In the genomic region with DNA sequence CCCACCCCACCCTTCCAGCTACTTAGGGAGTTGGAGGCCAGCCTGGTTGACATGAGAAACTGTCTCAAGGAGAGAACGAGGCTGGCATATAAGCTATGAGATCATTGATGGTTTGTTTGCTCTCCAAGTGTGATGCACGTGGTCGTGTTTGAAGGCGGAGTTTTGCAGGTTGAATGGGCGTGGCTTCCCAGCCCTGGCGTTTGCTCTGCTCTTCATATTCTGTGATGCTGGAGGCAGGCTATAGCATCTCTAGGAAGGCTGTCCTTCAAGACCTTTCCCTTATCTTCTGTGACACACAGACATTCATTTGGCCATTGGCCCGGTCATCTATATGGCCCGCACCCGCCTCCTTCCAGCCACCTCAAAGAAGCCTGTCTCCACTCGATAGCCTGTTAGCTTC, we compare ENCODE assay signal across 20 mouse cellular contexts. TPM values are rescaled to one million over a fixed set of nuclear protein-coding genes. Genes with fewer than 3 reads are reported as not detected.
DNase-seq lines count a peak whose midpoint lies in the region; ATAC-seq and TF ChIP-seq lines count a peak whose summit lies in the region.
"Had no signal": no experiment of that assay in that cellular context is flagged by ENCODE, and none has a peak within 500 bp of the region (broad histone marks: within the 10 kb centered on the region; RNA-seq: fewer than 3 reads in every experiment).

No protein-coding gene starts in this region.

- H3K27ac ChIP-seq in liver, postnatal 0 days (ENCODE audit: low read depth): no peak overlapping the region
- no peak overlapping the region for H3K27ac ChIP-seq in intestine, embryonic 16.5 days (ENCODE audit: low read length)
- H3K27ac ChIP-seq in stomach, postnatal 0 days (replicated peaks): no peak overlapping the region
- H3K27ac ChIP-seq: embryonic facial prominence, embryonic 10.5 days; forebrain, embryonic 15.5 days; hindbrain, embryonic 12.5 days had no signal

- DNase-seq in liver, postnatal 0 days: no peak
- no peak for DNase-seq in liver
- DNase-seq in stomach, postnatal 0 days (ENCODE audit: low spot score): peak; percentile 59
- DNase-seq in gastrocnemius, postnatal 10 days: no peak
- no peak for DNase-seq in urinary bladder, postnatal 25 days (ENCODE audit: low spot score)
- DNase-seq: adrenal gland, postnatal 25 days; cerebellum, adult 18-20 months; cerebellum, adult 9-11 months; cerebellum, postnatal 36 days; heart, adult 18-20 months had no signal

- H3K4me3 ChIP-seq in liver, postnatal 0 days (ENCODE audit: low read depth, low read length): no peak overlapping the region
- no peak overlapping the region for H3K4me3 ChIP-seq in intestine, embryonic 16.5 days (ENCODE audit: low read length)
- no peak overlapping the region for H3K4me3 ChIP-seq in stomach, postnatal 0 days (ENCODE audit: low read depth, low read length)
- H3K4me3 ChIP-seq: embryonic facial prominence, embryonic 10.5 days; erythroblast, embryonic 14.5 days; forebrain, embryonic 15.5 days; hindbrain, embryonic 12.5 days had no signal

- H3K4me2 ChIP-seq in liver, postnatal 0 days (ENCODE audit: low read depth, low read length): no peak overlapping the region
- no peak overlapping the region for H3K4me2 ChIP-seq in intestine, embryonic 16.5 days (ENCODE audit: low read depth, low read length)
- H3K4me2 ChIP-seq in stomach, postnatal 0 days (replicated peaks; ENCODE audit: low read depth): no peak overlapping the region
- H3K4me2 ChIP-seq: forebrain, embryonic 15.5 days; hindbrain, embryonic 12.5 days had no signal

- H3K27me3 ChIP-seq in liver, postnatal 0 days (ENCODE audit: insufficient read depth, low read length): no peaks in the 10 kb centered on the region
- H3K27me3 ChIP-seq in intestine, embryonic 16.5 days (replicated peaks; ENCODE audit: control insufficient read depth, insufficient read depth, low read length): no peaks in the 10 kb centered on the region
- H3K27me3 ChIP-seq in stomach, postnatal 0 days (ENCODE audit: control insufficient read depth, insufficient read depth, low read length): no peaks in the 10 kb centered on the region
- H3K27me3 ChIP-seq: CH12.LX; forebrain, embryonic 15.5 days; hindbrain, embryonic 12.5 days; Patski had no signal

- H3K9ac ChIP-seq in liver, postnatal 0 days (replicated peaks): no peak overlapping the region
- no peak overlapping the region for H3K9ac ChIP-seq in intestine, embryonic 16.5 days (ENCODE audit: low read depth, low read length)
- no peak overlapping the region for H3K9ac ChIP-seq in stomach, postnatal 0 days (ENCODE audit: low read length)
- H3K9ac ChIP-seq: forebrain, embryonic 15.5 days; hindbrain, embryonic 12.5 days had no signal

- H3K4me1 ChIP-seq in liver, postnatal 0 days (ENCODE audit: insufficient read depth): peaks cover under 1% of the 10 kb centered on the region; the same call in 1 of the 2 replicates
- H3K4me1 ChIP-seq in intestine, embryonic 16.5 days (ENCODE audit: control insufficient read depth, insufficient read depth, low read length): peaks cover 21% of the 10 kb centered on the region; the same call in 1 of the 2 replicates
- 0 out of 2 replicates have a peak, but pooled peaks cover 3% of the 10 kb centered on the region for H3K4me1 ChIP-seq in stomach, postnatal 0 days (replicated peaks; ENCODE audit: control insufficient read depth, insufficient read depth)
- H3K4me1 ChIP-seq: forebrain, embryonic 15.5 days had no signal

- no peaks in the 10 kb centered on the region for H3K36me3 ChIP-seq in liver, postnatal 0 days (replicated peaks; ENCODE audit: insufficient read depth, low read length)
- H3K36me3 ChIP-seq in intestine, embryonic 16.5 days (ENCODE audit: control insufficient read depth, insufficient read depth, low read length): no peaks in the 10 kb centered on the region
- H3K36me3 ChIP-seq in stomach, postnatal 0 days (ENCODE audit: control insufficient read depth, insufficient read depth, low read length): no peaks in the 10 kb centered on the region
- H3K36me3 ChIP-seq: embryonic facial prominence, embryonic 10.5 days; forebrain, embryonic 15.5 days; hindbrain, embryonic 12.5 days had no signal

- H3K9me3 ChIP-seq in liver, postnatal 0 days (ENCODE audit: low read length): no peaks in the 10 kb centered on the region
- H3K9me3 ChIP-seq in intestine, embryonic 16.5 days (ENCODE audit: control insufficient read depth, low read length): no peaks in the 10 kb centered on the region
- no peaks in the 10 kb centered on the region for H3K9me3 ChIP-seq in stomach, postnatal 0 days (ENCODE audit: control insufficient read depth, low read length)
- H3K9me3 ChIP-seq: embryonic facial prominence, embryonic 10.5 days; forebrain, embryonic 15.5 days; hindbrain, embryonic 12.5 days had no signal

- TF ChIP-seq EP300 in liver, postnatal 0 days (IDR thresholded peaks at IDR 0.05; ENCODE audit: low read depth): no peak
- no peak for TF ChIP-seq EP300 in stomach, postnatal 0 days (optimal IDR thresholded peaks at IDR 0.05)

- no peak for TF ChIP-seq CTCF in liver, postnatal 0 days (IDR thresholded peaks at IDR 0.05; ENCODE audit: low read depth)
- TF ChIP-seq CTCF in stomach, postnatal 0 days (IDR thresholded peaks at IDR 0.05; ENCODE audit: low read depth): no peak

- WGBS in liver, postnatal 0 days (ENCODE audit: insufficient replicate concordance): 54% methylated on average over 10 of the region's 10 CpGs
- 45% methylated on average over 10 of the region's 10 CpGs for WGBS in intestine, embryonic 16.5 days
- 50% methylated on average over 10 of the region's 10 CpGs for WGBS in stomach, postnatal 0 days

- ATAC-seq in liver, postnatal 0 days: peak; percentile 33; the same call in 1 of the 2 replicates
- ATAC-seq in erythroblast, adult 5-6 weeks (replicated peaks; ENCODE audit: low FRiP score, poor library complexity, severe bottlenecking): peak; percentile 84
- peak; percentile 22; the same call in 1 of the 2 replicates for ATAC-seq in intestine, embryonic 16.5 days
- ATAC-seq in stomach, postnatal 0 days (ENCODE audit: low FRiP score, low TSS enrichment): peak; percentile 36; the same call in 1 of the 2 replicates
- ATAC-seq: activated CD4-positive, CD25-positive, alpha-beta regulatory T cell, adult 4 months; forebrain, embryonic 15.5 days; hindbrain, embryonic 16.5 days; Patski had no signal

RNA-seq across cellular contexts. Expression of gene Ptpn14, which starts 39.1 kb away (rescaled TPM):
- polyA plus RNA-seq in liver, postnatal 0 days (2015; fragmentation: Nextera tagmentation; extraction: Ambion mirVana): 0.27 and 0.33 TPM in 2 replicates
- 0.84 and 1.5 TPM in 2 replicates for total RNA-seq in erythroblast, adult 5-6 weeks (2015; ENCODE audit: low replicate concordance)
- total RNA-seq in erythroblast, adult 5-6 weeks (2017; ENCODE audit: low replicate concordance): 0.56 and 1.3 TPM in 2 replicates
- polyA plus RNA-seq in intestine, embryonic 16.5 days (2015; fragmentation: Nextera tagmentation; extraction: Ambion mirVana): 4.0 and 4.2 TPM in 2 replicates
- polyA plus RNA-seq in stomach, postnatal 0 days (2015; fragmentation: Nextera tagmentation; extraction: Ambion mirVana): 4.5 and 5.3 TPM in 2 replicates
- 10 to 100 TPM; 13.0 to 20.5 TPM for total RNA-seq in gastrocnemius, postnatal 10 days (2021)
- polyA plus RNA-seq: erythroblast, embryonic 14.5 days had no signal

Comparison
In these comparisons a context has a peak if more than half of its experiments do, and no peak if none do; other contexts are left out.
1. ATAC-seq: peak in every context shown above with its lines; median percentile 84 in erythroblast, adult 5-6 weeks; 36 in stomach, postnatal 0 days; 33 in liver, postnatal 0 days; 22 in intestine, embryonic 16.5 days.